Mouse (Mus musculus) MEL (cell line): ENCODE results near the gene Siglece. TPM values are rescaled to one million over a fixed set of nuclear protein-coding genes. Genes with fewer than 3 reads are reported as not detected.

Experiments used
- DNase-seq: peaks from one replicate; pipeline ENCODE4 v3.0.0; 2011; ENCODE audit warnings: low read depth, low spot score
- H3K27ac ChIP-seq: 2 replicates; pipeline ENCODE4 v1.5.1; 2012; ENCODE audit warnings: low read depth, mild to moderate bottlenecking, control low read depth, low read length, moderate library complexity; ENCODE audit not compliant: control insufficient read depth
- H3K27me3 ChIP-seq, 2 experiments: fragments of 150-350 bp in 1 of 2; sonication (generic) in 1 of 2; 2 replicates each; pipeline ENCODE4 v1.6.1; 2012; ENCODE audit warnings: low read length in 2 of 2, mild to moderate bottlenecking in 2 of 2, improper control_type of control experiment in 1 of 2, moderate library complexity in 1 of 2; ENCODE audit not compliant: insufficient read depth in 2 of 2, control insufficient read depth in 1 of 2
- H3K36me3 ChIP-seq, 2 experiments: 2 replicates each; pipeline ENCODE4 v1.6.1; 2012 to 2014; ENCODE audit warnings: low read length in 2 of 2, improper control_type of control experiment in 1 of 2, inconsistent platforms in 1 of 2, mild to moderate bottlenecking in 1 of 2; ENCODE audit not compliant: insufficient read depth in 2 of 2, control insufficient read depth in 1 of 2
- H3K4me1 ChIP-seq, 2 experiments: fragments of 150-350 bp in 1 of 2; sonication (generic) in 1 of 2; 2 replicates each; pipeline ENCODE4 v1.6.1; 2012; ENCODE audit warnings: low read length in 2 of 2, improper control_type of control experiment in 1 of 2, mild to moderate bottlenecking in 1 of 2; ENCODE audit not compliant: insufficient read depth in 2 of 2, control insufficient read depth in 1 of 2
- H3K4me3 ChIP-seq, 2 experiments: fragments of 150-350 bp in 1 of 2; sonication (generic) in 1 of 2; 2 replicates each; pipeline ENCODE4 v1.5.1; 2012; ENCODE audit warnings: low read depth in 2 of 2, low read length in 2 of 2, mild to moderate bottlenecking in 2 of 2, moderate library complexity in 2 of 2, control low read depth in 1 of 2, improper control_type of control experiment in 1 of 2; ENCODE audit not compliant: control insufficient read depth in 1 of 2, insufficient read depth in 1 of 2
- H3K79me2 ChIP-seq: 2 replicates; pipeline ENCODE4 v1.6.1; 2012; ENCODE audit warnings: mild to moderate bottlenecking, low read length, moderate library complexity; ENCODE audit not compliant: control insufficient read depth, poor library complexity, insufficient read depth
- H3K9ac ChIP-seq: 2 replicates; pipeline ENCODE4 v1.6.1; 2012; ENCODE audit warnings: low read depth, mild to moderate bottlenecking, control low read depth, low read length, moderate library complexity; ENCODE audit not compliant: control insufficient read depth, poor library complexity, severe bottlenecking
- H3K9me3 ChIP-seq: fragments of 150-350 bp; sonication (generic); replicated peaks from 2 replicates; pipeline ENCODE4 v1.6.1; 2012; ENCODE audit warnings: mild to moderate bottlenecking, low read length, improper control_type of control experiment, moderate library complexity; ENCODE audit not compliant: insufficient read depth
- BHLHE40 ChIP-seq: IDR thresholded peaks from 2 replicates; pipeline ENCODE4 v1.6.1; 2012; ENCODE audit warnings: low read depth, mild to moderate bottlenecking, inconsistent platforms, low read length, improper control_type of control experiment, borderline replicate concordance
- E2F4 ChIP-seq: IDR thresholded peaks from 2 replicates; pipeline ENCODE4 v1.6.1; 2011; ENCODE audit warnings: low read depth, low read length, improper control_type of control experiment, borderline replicate concordance
- ELF1 ChIP-seq: IDR thresholded peaks from 2 replicates; pipeline ENCODE4 v1.6.1; 2014; ENCODE audit warnings: low read depth, mild to moderate bottlenecking, inconsistent platforms, low read length, improper control_type of control experiment, moderate library complexity
- EP300 ChIP-seq, 2 experiments: IDR thresholded peaks; 2 replicates each; pipeline ENCODE4 v1.6.1; 2011; ENCODE audit warnings: improper control_type of control experiment in 2 of 2, low read length in 2 of 2, low read depth in 1 of 2, mild to moderate bottlenecking in 1 of 2
- GABPA ChIP-seq: IDR thresholded peaks from 2 replicates; pipeline ENCODE4 v1.6.1; 2012; ENCODE audit warnings: low read depth, mild to moderate bottlenecking, inconsistent platforms, low read length, improper control_type of control experiment, moderate library complexity
- JUND ChIP-seq: IDR thresholded peaks from 2 replicates; pipeline ENCODE4 v1.6.1; 2011; ENCODE audit warnings: low read depth, mild to moderate bottlenecking, improper control_type of control experiment, low read length
- KAT2A ChIP-seq: conservative IDR thresholded peaks from 2 replicates; pipeline ENCODE4 v1.6.1; 2012; ENCODE audit warnings: low read depth, low read length, improper control_type of control experiment, inconsistent platforms
- MAFK ChIP-seq: IDR thresholded peaks from 2 replicates; pipeline ENCODE4 v1.6.1; 2011; ENCODE audit warnings: low read depth, mild to moderate bottlenecking, low read length, improper control_type of control experiment, borderline replicate concordance
- MEF2A ChIP-seq: IDR thresholded peaks from 2 replicates; pipeline ENCODE4 v1.6.1; 2014; ENCODE audit warnings: low read depth, mild to moderate bottlenecking, inconsistent platforms, low read length, improper control_type of control experiment; ENCODE audit not compliant: poor library complexity, insufficient replicate concordance, severe bottlenecking; ENCODE audit errors: extremely low read depth
- MXI1 ChIP-seq: IDR thresholded peaks from 2 replicates; pipeline ENCODE4 v1.6.1; 2011; ENCODE audit warnings: mild to moderate bottlenecking, low read depth, low read length, improper control_type of control experiment
- MYC ChIP-seq: IDR thresholded peaks from 2 replicates; pipeline ENCODE4 v1.6.1; 2011; ENCODE audit warnings: low read depth, mild to moderate bottlenecking, low read length, improper control_type of control experiment, moderate library complexity
- POLR2A ChIP-seq, 2 experiments: IDR thresholded peaks; 2 replicates each; pipeline ENCODE4 v1.6.1; 2011 to 2012; ENCODE audit warnings: low read length in 2 of 2, mild to moderate bottlenecking in 2 of 2, control low read depth in 1 of 2, improper control_type of control experiment in 1 of 2, low read depth in 1 of 2, moderate library complexity in 1 of 2; ENCODE audit not compliant: control insufficient read depth in 1 of 2, insufficient read depth in 1 of 2, poor library complexity in 1 of 2
- POLR2AphosphoS5 ChIP-seq: IDR thresholded peaks from 2 replicates; pipeline ENCODE4 v1.6.1; 2012; ENCODE audit warnings: low read depth, borderline replicate concordance, mild to moderate bottlenecking, inconsistent platforms, low read length, moderate library complexity, mixed read lengths
- RAD21 ChIP-seq: IDR thresholded peaks from 2 replicates; pipeline ENCODE4 v1.6.1; 2011; ENCODE audit warnings: mild to moderate bottlenecking, low read depth, low read length, improper control_type of control experiment
- RCOR1 ChIP-seq: IDR thresholded peaks from 2 replicates; pipeline ENCODE4 v1.6.1; 2012; ENCODE audit warnings: low read depth, mild to moderate bottlenecking, inconsistent platforms, low read length, improper control_type of control experiment
- SMC3 ChIP-seq: IDR thresholded peaks from 2 replicates; pipeline ENCODE4 v1.6.1; 2011; ENCODE audit warnings: low read depth, low read length, improper control_type of control experiment
- TCF12 ChIP-seq: IDR thresholded peaks from 2 replicates; pipeline ENCODE4 v1.6.1; 2014; ENCODE audit warnings: low read depth, mild to moderate bottlenecking, inconsistent platforms, low read length, improper control_type of control experiment, moderate library complexity
- UBTF ChIP-seq: IDR thresholded peaks from 2 replicates; pipeline ENCODE4 v1.6.1; 2012; ENCODE audit warnings: low read depth, mild to moderate bottlenecking, inconsistent platforms, low read length, improper control_type of control experiment, moderate library complexity, borderline replicate concordance; ENCODE audit not compliant: insufficient read depth
- USF1 ChIP-seq: IDR thresholded peaks from 2 replicates; pipeline ENCODE4 v1.6.1; 2014; ENCODE audit warnings: low read depth, mild to moderate bottlenecking, inconsistent platforms, low read length, improper control_type of control experiment, moderate library complexity
- USF2 ChIP-seq, 2 experiments: IDR thresholded peaks; 2 replicates each; pipeline ENCODE4 v1.6.1; 2011 to 2012; ENCODE audit warnings: improper control_type of control experiment in 2 of 2, low read length in 2 of 2, borderline replicate concordance in 1 of 2, inconsistent platforms in 1 of 2, low read depth in 1 of 2, mild to moderate bottlenecking in 1 of 2; ENCODE audit not compliant: insufficient read depth in 1 of 2
- ZKSCAN1 ChIP-seq: IDR thresholded peaks from 2 replicates; pipeline ENCODE4 v1.6.1; 2012; ENCODE audit warnings: low read depth, mild to moderate bottlenecking, inconsistent platforms, low read length, improper control_type of control experiment, moderate library complexity
- ZMIZ1 ChIP-seq: IDR thresholded peaks from 2 replicates; pipeline ENCODE4 v1.6.1; 2012; ENCODE audit warnings: low read depth, mild to moderate bottlenecking, inconsistent platforms, low read length, improper control_type of control experiment, moderate library complexity
- ZNF384 ChIP-seq: IDR thresholded peaks from 2 replicates; pipeline ENCODE4 v1.6.1; 2012; ENCODE audit warnings: low read depth, mild to moderate bottlenecking, inconsistent platforms, low read length, improper control_type of control experiment
- polyA plus RNA-seq, 2 experiments: library from polyadenylated mRNA; stranded (reverse) in 1 of 2; unstranded in 1 of 2; fragments of >175 nt in 1 of 2; fragments of >200 nt in 1 of 2; gene quantifications; 2 replicates each; pipeline versions ENCODE4 v1.2.1 to v1.2.4; 2012; ENCODE audit warnings: low replicate concordance in 2 of 2, low read depth in 1 of 2; ENCODE audit not compliant: insufficient read length in 2 of 2, insufficient read depth in 1 of 2, missing spikeins in 1 of 2
- total RNA-seq: library from RNA; depleted of rRNA; stranded (reverse); fragments of 300-350 nt; gene quantifications from 2 replicates; pipeline ENCODE4 v1.2.3, GENCODE M21; 2012

Gene Siglece
- total and polyA plus RNA-seq, 3 experiments: 0.07 TPM; not detected in 2

DNA sequence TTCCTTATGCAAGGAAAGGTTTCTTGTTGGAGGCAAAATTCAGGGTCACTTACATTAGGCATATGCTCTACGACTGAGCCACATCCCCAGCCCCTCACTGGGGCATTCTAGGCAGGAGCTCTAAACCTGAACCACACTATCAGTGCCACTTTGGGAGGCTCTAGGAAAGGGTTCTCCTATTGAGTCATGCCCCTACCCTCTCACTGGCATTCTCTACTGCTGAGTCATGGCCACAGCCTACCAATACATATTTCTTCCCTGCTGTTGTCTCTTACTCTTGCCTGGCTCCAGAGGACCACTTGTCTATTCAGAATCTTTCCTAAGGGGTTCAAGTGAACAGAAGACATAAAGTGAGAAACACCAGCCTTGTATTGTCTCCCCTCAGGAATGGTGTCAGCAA, 2.8 kb upstream of the Siglece start:
- no peaks in the 10 kb centered on the region for H3K27me3 ChIP-seq
- no peaks in the 10 kb centered on the region for H3K9me3 ChIP-seq
- H3K9ac ChIP-seq: no peak overlapping the region
- TF ChIP-seq KAT2A: no peak
- TF ChIP-seq POLR2A (IDR thresholded peaks at IDR 0.05; ENCODE audit: control insufficient read depth in 1 of 2, insufficient read depth in 1 of 2, low read depth in 1 of 2, low read length in 2 of 2, poor library complexity in 1 of 2): no peak
- TF ChIP-seq MYC: no peak
- no peak for TF ChIP-seq ZNF384
- TF ChIP-seq, all 39 proteins: peak for 0
- Histone ChIP-seq H3K36me3 (no peaks in the 10 kb centered on the region), H3K4me3 (no peak overlapping the region), H3K4me1 (no peaks in the 10 kb centered on the region), H3K79me2 (no peaks in the 10 kb centered on the region), H3K27ac (no peak overlapping the region)
- DNase-seq: no peak

DNA sequence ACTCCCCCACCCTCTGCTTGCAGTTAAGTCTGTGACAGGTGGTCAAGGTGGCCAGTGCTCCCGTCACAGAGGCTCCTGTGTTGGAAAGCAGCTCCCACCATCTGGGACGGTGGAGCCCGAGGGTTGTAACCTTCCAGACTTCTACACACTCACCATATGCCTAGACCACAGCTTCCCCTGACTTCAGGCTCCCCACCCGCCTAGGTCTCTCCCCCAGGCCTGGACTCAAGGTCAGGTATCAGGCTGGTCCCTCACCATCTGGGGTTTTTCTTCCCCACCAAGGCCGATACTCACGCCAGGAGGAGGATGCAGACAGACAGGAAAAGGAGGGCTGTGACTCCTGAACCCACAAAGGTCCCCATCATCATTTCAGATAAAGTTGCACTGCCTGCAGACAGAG, 3.7 kb downstream of the Siglece start:
- Histone ChIP-seq H3K27ac (no peak overlapping the region), H3K9ac (no peak overlapping the region), H3K9me3 (no peaks in the 10 kb centered on the region), H3K79me2 (no peaks in the 10 kb centered on the region), H3K4me3 (no peak overlapping the region), H3K36me3 (no peaks in the 10 kb centered on the region), H3K4me1 (no peaks in the 10 kb centered on the region), H3K27me3 (no peaks in the 10 kb centered on the region)
- DNase-seq: no peak
- TF ChIP-seq MEF2A: no peak
- TF ChIP-seq RAD21: no peak
- TF ChIP-seq MXI1: no peak
- no peak for TF ChIP-seq RCOR1
- TF ChIP-seq UBTF: no peak
- no peak for TF ChIP-seq EP300 (IDR thresholded peaks at IDR 0.05; ENCODE audit: low read depth in 1 of 2, low read length in 2 of 2)
- TF ChIP-seq ZMIZ1: no peak
- TF ChIP-seq GABPA: no peak
- TF ChIP-seq MAFK: no peak
- no peak for TF ChIP-seq USF2 (IDR thresholded peaks at IDR 0.05; ENCODE audit: borderline replicate concordance in 1 of 2, insufficient read depth in 1 of 2, low read depth in 1 of 2, low read length in 2 of 2)
- TF ChIP-seq SMC3: no peak
- no peak for TF ChIP-seq POLR2AphosphoS5
- no peak for TF ChIP-seq ZKSCAN1
- TF ChIP-seq E2F4: no peak
- TF ChIP-seq ELF1: no peak
- no peak for TF ChIP-seq TCF12
- TF ChIP-seq BHLHE40: no peak
- no peak for TF ChIP-seq MYC
- no peak for TF ChIP-seq USF1
- TF ChIP-seq JUND: no peak
